Mouse (Mus musculus) forebrain, embryonic 14.5 days (tissue): ENCODE results near the gene Btbd16. TPM values are rescaled to one million over a fixed set of nuclear protein-coding genes. Genes with fewer than 3 reads are reported as not detected.

ENCODE experiments used
- ATAC-seq: fragments of 200-750 bp; cut with Nextera tagmentation; 2 replicates; pipeline ENCODE4 v1.8.0; 2017; ENCODE audit warnings: mild to moderate bottlenecking, moderate library complexity
- DNase-seq: peaks from one replicate; pipeline ENCODE4 v3.0.0-alpha.2; 2015; ENCODE audit warnings: low spot score
- H3K27ac ChIP-seq: fragments of 300-500 bp; sonication (generic); 2 replicates; pipeline ENCODE4 v1.5.1; 2014; ENCODE audit warnings: low read depth, mild to moderate bottlenecking, control low read depth, low read length, moderate library complexity
- H3K27me3 ChIP-seq: fragments of 300-500 bp; sonication (generic); replicated peaks from 2 replicates; pipeline ENCODE4 v1.6.1; 2014; ENCODE audit warnings: low read length, control low read depth, mixed read lengths; ENCODE audit not compliant: control insufficient read depth, insufficient read depth
- H3K36me3 ChIP-seq: fragments of 300-500 bp; sonication (generic); 2 replicates; pipeline ENCODE4 v1.6.1; 2014; ENCODE audit warnings: low read length, control low read depth; ENCODE audit not compliant: control insufficient read depth, insufficient read depth
- H3K4me1 ChIP-seq: fragments of 300-500 bp; sonication (generic); 2 replicates; pipeline ENCODE4 v1.6.1; 2014; ENCODE audit warnings: antibody characterized with exemption, low read length, control low read depth; ENCODE audit not compliant: control insufficient read depth, insufficient read depth
- H3K4me2 ChIP-seq: fragments of 300-500 bp; sonication (generic); 2 replicates; pipeline ENCODE4 v1.6.1; 2014; ENCODE audit warnings: mild to moderate bottlenecking, control low read depth, low read length
- H3K4me3 ChIP-seq: fragments of 300-500 bp; sonication (generic); 2 replicates; pipeline ENCODE4 v1.5.1; 2014; ENCODE audit warnings: low read depth, low read length, control low read depth
- H3K9ac ChIP-seq: fragments of 300-500 bp; sonication (generic); 2 replicates; pipeline ENCODE4 v1.6.1; 2014; ENCODE audit warnings: mild to moderate bottlenecking, low read length, control low read depth, moderate library complexity
- H3K9me3 ChIP-seq: fragments of 300-500 bp; sonication (generic); replicated peaks from 2 replicates; pipeline ENCODE4 v1.6.1; 2016; ENCODE audit warnings: low read length, control low read depth, mixed read lengths; ENCODE audit not compliant: control insufficient read depth
- WGBS: fragments of 180-500 bp; shearing (Covaris S2); extraction: QIAGEN DNeasy Blood & Tissue Kit; methylation state at CpG from one replicate; pipeline ENCODE4 v1.1.7; 2014; 5-methylcytosine and 5-hydroxymethylcytosine counted together
- polyA plus RNA-seq: library from polyadenylated mRNA; unstranded; fragments of >200 nt; fragmentation: Nextera tagmentation; extraction: Ambion mirVana; gene quantifications from 2 replicates; pipeline ENCODE4 v1.2.1, GENCODE M21; 2014

Btbd16 gene
- polyA plus RNA-seq, 1 experiment from 2014 or later: not detected

- Histone ChIP-seq H3K36me3 (peaks cover 96% of the 10 kb centered on the region), H3K4me3 (no peak overlapping the region), H3K9ac (no peak overlapping the region), H3K9me3 (no peaks in the 10 kb centered on the region), H3K4me1 (no peaks in the 10 kb centered on the region), H3K27me3 (no peaks in the 10 kb centered on the region), H3K4me2 (no peak overlapping the region), H3K27ac (no peak overlapping the region)
- 81% methylated on average over 4 of the region's 4 CpGs for WGBS
- no peak for DNase-seq
- ATAC-seq: no peak
Measured at GRCm38 (mm10) chr7:130741099-130741498, 32.8 kb upstream of the Btbd16 start.

DNA sequence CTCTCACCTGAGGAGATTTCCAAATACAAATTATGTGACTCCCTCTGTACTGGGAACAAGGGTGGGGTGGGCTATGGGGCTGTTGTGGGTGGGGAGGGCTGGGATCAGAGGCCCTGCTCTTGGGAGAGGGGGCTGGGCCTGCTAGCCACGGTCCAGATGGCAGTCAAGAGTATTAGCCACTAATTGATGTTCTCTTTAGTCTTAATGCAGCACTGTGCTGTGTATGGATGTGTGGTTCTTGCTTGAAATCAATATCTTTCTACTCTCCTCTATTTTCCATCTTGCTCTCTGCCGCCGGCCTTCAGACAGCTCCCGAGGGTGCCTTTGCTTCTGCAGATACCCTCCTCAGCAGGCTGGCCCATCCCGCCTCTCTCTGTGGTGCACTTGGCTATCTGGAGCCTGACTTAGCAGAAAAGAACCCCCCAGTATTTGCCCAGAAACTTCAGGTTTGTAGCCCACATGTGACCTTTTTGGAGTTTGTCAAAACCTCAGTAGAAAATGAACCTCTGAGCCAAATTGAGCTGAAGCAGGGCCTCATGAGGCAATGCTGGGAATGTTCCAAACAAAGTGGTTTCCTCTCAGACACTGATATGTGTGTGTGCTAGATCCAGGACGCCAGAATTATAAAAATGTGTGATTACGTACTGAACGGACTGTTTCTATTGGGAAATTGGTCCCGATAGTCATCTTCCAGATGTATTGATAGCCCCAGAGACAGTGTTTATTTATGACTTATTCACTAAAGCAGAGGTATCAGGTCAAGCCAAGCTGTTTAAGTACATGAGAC, 30.4 kb upstream of the Btbd16 start:
- Histone ChIP-seq H3K4me3 (no peak overlapping the region), H3K4me1 (no peaks in the 10 kb centered on the region), H3K27me3 (no peaks in the 10 kb centered on the region), H3K9ac (no peak overlapping the region), H3K4me2 (no peak overlapping the region), H3K27ac (no peak overlapping the region), H3K9me3 (no peaks in the 10 kb centered on the region), H3K36me3 (peaks cover 83% of the 10 kb centered on the region)
- WGBS: 89% methylated on average over 9 of the region's 9 CpGs
- no peak for DNase-seq
- ATAC-seq: no peak

DNA sequence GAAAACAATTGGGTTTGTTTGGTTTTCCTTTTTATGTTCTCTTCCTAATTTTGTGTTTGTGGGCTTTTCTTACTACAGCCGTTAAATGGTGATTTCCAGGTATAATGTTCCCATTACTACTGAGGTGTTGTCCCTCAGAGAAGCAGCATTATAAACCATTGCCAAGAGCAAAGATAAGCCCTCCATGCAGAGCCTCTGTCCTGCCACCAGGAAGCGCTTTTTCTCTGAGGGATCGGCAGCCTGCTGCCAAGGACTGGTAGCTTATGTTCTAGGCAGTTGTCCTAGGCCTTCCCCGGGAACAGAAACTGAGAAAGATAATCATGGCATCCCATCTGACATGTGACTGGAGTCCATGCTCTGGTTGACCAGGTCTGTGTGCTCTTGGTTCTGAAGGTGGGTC, 24.7 kb upstream of the Btbd16 start:
- no peaks in the 10 kb centered on the region for H3K9me3 ChIP-seq
- H3K4me1 ChIP-seq: peaks cover 19% of the 10 kb centered on the region
- H3K36me3 ChIP-seq: peaks cover 60% of the 10 kb centered on the region
- no peak overlapping the region for H3K9ac ChIP-seq
- H3K4me3 ChIP-seq: no peak overlapping the region
- H3K4me2 ChIP-seq: no peak overlapping the region
- no peaks in the 10 kb centered on the region for H3K27me3 ChIP-seq
- no peak for DNase-seq
- H3K27ac ChIP-seq: peak overlapping the region; percentile 85; the same call in 1 of the 2 replicates
- ATAC-seq: no peak
- 92% methylated on average over 4 of the region's 4 CpGs for WGBS

GRCm38 (mm10) chr7:130750752-130751490, 22.9 kb upstream of the Btbd16 start:
- Histone ChIP-seq H3K4me3 (no peak overlapping the region), H3K27me3 (no peaks in the 10 kb centered on the region), H3K27ac (peak overlapping the region; percentile 85), H3K9me3 (no peaks in the 10 kb centered on the region), H3K4me1 (peaks cover 19% of the 10 kb centered on the region), H3K36me3 (peaks cover 59% of the 10 kb centered on the region), H3K4me2 (peak overlapping the region; percentile 24; the same call in 1 of the 2 replicates), H3K9ac (no peak overlapping the region; the same call in 1 of the 2 replicates)
- WGBS: 8% methylated on average over 17 of the region's 17 CpGs
- peak; percentile 90 for DNase-seq
- ATAC-seq: peak; percentile 88

GRCm38 (mm10) chr7:130751678-130752077, 22.2 kb upstream of the Btbd16 start:
- peak overlapping the region; percentile 85 for H3K27ac ChIP-seq
- peaks cover 19% of the 10 kb centered on the region for H3K4me1 ChIP-seq
- no peaks in the 10 kb centered on the region for H3K27me3 ChIP-seq
- DNase-seq (no peak), ATAC-seq (no peak)
- H3K4me2 ChIP-seq: no peak overlapping the region
- peaks cover 61% of the 10 kb centered on the region for H3K36me3 ChIP-seq
- WGBS: 75% methylated on average over 9 of the region's 9 CpGs
- H3K9ac ChIP-seq: no peak overlapping the region
- H3K9me3 ChIP-seq: no peaks in the 10 kb centered on the region
- H3K4me3 ChIP-seq: no peak overlapping the region

GRCm38 (mm10) chr7:130754790-130755189, 19.1 kb upstream of the Btbd16 start:
- peaks cover 64% of the 10 kb centered on the region for H3K36me3 ChIP-seq

DNA sequence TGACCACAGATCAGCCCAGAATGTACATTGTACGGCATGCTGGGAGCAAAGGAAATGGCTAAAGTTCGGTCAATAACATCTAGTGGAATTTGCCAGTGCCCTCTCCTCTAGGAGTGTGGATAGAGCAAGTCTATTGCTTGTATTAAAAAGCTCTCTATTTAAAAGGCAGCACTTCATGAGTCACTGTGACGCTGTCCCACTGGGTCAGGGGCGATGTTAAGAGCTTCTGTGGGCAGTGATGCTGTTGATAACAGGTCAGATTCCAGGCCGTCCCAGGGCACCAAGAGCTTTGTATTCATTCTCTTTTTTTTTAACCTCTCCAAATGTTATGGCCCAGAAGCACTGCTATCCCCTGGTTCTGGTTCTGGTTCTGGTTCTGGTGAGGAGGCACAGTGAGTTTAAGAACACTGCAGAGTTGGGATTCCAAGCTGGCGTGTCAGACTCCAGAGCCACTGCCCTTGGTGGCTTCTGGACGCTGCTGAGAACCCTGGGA, 17.5 kb upstream of the Btbd16 start:
- peaks cover 79% of the 10 kb centered on the region for H3K36me3 ChIP-seq
- 91% methylated on average over 7 of the region's 7 CpGs for WGBS
- H3K27ac ChIP-seq: no peak overlapping the region

More at GRCm38 (mm10) chr7:130754790-130755189, 19.1 kb upstream of the Btbd16 start:
- H3K9me3 ChIP-seq: no peaks in the 10 kb centered on the region
- 94% methylated on average over 2 of the region's 2 CpGs for WGBS
- ATAC-seq: no peak
- 0 out of 2 replicates have a peak overlapping the region, but pooled peaks have one; percentile 0 for H3K27ac ChIP-seq
- no peak overlapping the region for H3K9ac ChIP-seq
- peak; percentile 44 for DNase-seq
- H3K4me3 ChIP-seq: no peak overlapping the region
- no peak overlapping the region for H3K4me2 ChIP-seq
- peaks cover 14% of the 10 kb centered on the region for H3K4me1 ChIP-seq
- no peaks in the 10 kb centered on the region for H3K27me3 ChIP-seq

DNA sequence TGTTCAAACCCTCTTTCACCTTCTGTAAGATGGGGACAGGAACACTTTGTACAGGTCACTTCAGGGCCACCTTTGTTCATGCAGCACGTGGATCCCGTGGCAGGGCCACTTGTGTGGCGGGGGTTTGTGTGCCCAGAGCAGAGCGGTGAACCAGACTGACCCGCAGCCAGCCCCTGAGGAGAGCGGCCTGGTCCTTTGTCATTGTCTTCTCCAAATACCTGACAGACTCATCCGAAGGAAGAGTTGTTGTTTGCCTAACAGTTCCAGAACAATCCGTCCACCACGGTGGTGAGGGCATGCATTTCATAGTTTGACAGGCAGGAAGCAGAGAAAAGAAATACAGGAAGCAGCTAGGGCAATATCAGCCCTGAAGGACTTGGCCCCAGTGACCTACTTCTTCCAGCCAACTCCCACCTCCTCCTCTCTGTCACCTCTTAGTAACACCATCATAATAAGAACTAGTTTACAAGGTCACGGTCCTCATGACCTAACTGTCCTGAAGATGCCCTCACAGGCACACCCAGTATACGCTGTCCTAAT, 16.5 kb upstream of the Btbd16 start:
- no peak overlapping the region for H3K4me3 ChIP-seq
- WGBS: 91% methylated on average over 11 of the region's 11 CpGs
- no peak for ATAC-seq

More for the DNA sequence above, 17.5 kb upstream of the Btbd16 start:
- no peak overlapping the region for H3K4me3 ChIP-seq
- no peak overlapping the region for H3K4me2 ChIP-seq
- H3K27me3 ChIP-seq: no peaks in the 10 kb centered on the region
- no peak for ATAC-seq
- DNase-seq: no peak
- H3K4me1 ChIP-seq: no peaks in the 10 kb centered on the region
- no peak overlapping the region for H3K9ac ChIP-seq
- H3K9me3 ChIP-seq: no peaks in the 10 kb centered on the region

More for the DNA sequence above, 16.5 kb upstream of the Btbd16 start:
- Histone ChIP-seq H3K4me1 (no peaks in the 10 kb centered on the region), H3K9me3 (no peaks in the 10 kb centered on the region), H3K27ac (no peak overlapping the region), H3K36me3 (peaks cover 72% of the 10 kb centered on the region), H3K9ac (no peak overlapping the region), H3K4me2 (no peak overlapping the region), H3K27me3 (no peaks in the 10 kb centered on the region)
- DNase-seq: no peak
